Mouse (Mus musculus) MEL (cell line): ENCODE measurements around the gene Map3k15. TPM values are rescaled to one million over a fixed set of nuclear protein-coding genes. Genes with fewer than 3 reads are reported as not detected.
A peak's percentile ranks its signal among the peaks of the same experiment; 100 is the strongest.

Experiments
- DNase-seq: peaks from one replicate; pipeline ENCODE4 v3.0.0; 2011; ENCODE audit warnings: low read depth, low spot score
- H3K27ac ChIP-seq: 2 replicates; pipeline ENCODE4 v1.5.1; 2012; ENCODE audit warnings: low read depth, mild to moderate bottlenecking, control low read depth, low read length, moderate library complexity; ENCODE audit not compliant: control insufficient read depth
- H3K27me3 ChIP-seq, 2 experiments: fragments of 150-350 bp in 1 of 2; sonication (generic) in 1 of 2; 2 replicates each; pipeline ENCODE4 v1.6.1; 2012; ENCODE audit warnings: low read length in 2 of 2, mild to moderate bottlenecking in 2 of 2, improper control_type of control experiment in 1 of 2, moderate library complexity in 1 of 2; ENCODE audit not compliant: insufficient read depth in 2 of 2, control insufficient read depth in 1 of 2
- H3K36me3 ChIP-seq, 2 experiments: 2 replicates each; pipeline ENCODE4 v1.6.1; 2012 to 2014; ENCODE audit warnings: low read length in 2 of 2, improper control_type of control experiment in 1 of 2, inconsistent platforms in 1 of 2, mild to moderate bottlenecking in 1 of 2; ENCODE audit not compliant: insufficient read depth in 2 of 2, control insufficient read depth in 1 of 2
- H3K4me1 ChIP-seq, 2 experiments: fragments of 150-350 bp in 1 of 2; sonication (generic) in 1 of 2; 2 replicates each; pipeline ENCODE4 v1.6.1; 2012; ENCODE audit warnings: low read length in 2 of 2, improper control_type of control experiment in 1 of 2, mild to moderate bottlenecking in 1 of 2; ENCODE audit not compliant: insufficient read depth in 2 of 2, control insufficient read depth in 1 of 2
- H3K4me3 ChIP-seq, 2 experiments: fragments of 150-350 bp in 1 of 2; sonication (generic) in 1 of 2; 2 replicates each; pipeline ENCODE4 v1.5.1; 2012; ENCODE audit warnings: low read depth in 2 of 2, low read length in 2 of 2, mild to moderate bottlenecking in 2 of 2, moderate library complexity in 2 of 2, control low read depth in 1 of 2, improper control_type of control experiment in 1 of 2; ENCODE audit not compliant: control insufficient read depth in 1 of 2, insufficient read depth in 1 of 2
- H3K79me2 ChIP-seq: 2 replicates; pipeline ENCODE4 v1.6.1; 2012; ENCODE audit warnings: mild to moderate bottlenecking, low read length, moderate library complexity; ENCODE audit not compliant: control insufficient read depth, poor library complexity, insufficient read depth
- H3K9ac ChIP-seq: 2 replicates; pipeline ENCODE4 v1.6.1; 2012; ENCODE audit warnings: low read depth, mild to moderate bottlenecking, control low read depth, low read length, moderate library complexity; ENCODE audit not compliant: control insufficient read depth, poor library complexity, severe bottlenecking
- H3K9me3 ChIP-seq: fragments of 150-350 bp; sonication (generic); replicated peaks from 2 replicates; pipeline ENCODE4 v1.6.1; 2012; ENCODE audit warnings: mild to moderate bottlenecking, low read length, improper control_type of control experiment, moderate library complexity; ENCODE audit not compliant: insufficient read depth
- BHLHE40 ChIP-seq: IDR thresholded peaks from 2 replicates; pipeline ENCODE4 v1.6.1; 2012; ENCODE audit warnings: low read depth, mild to moderate bottlenecking, inconsistent platforms, low read length, improper control_type of control experiment, borderline replicate concordance
- CHD1 ChIP-seq: IDR thresholded peaks from 2 replicates; pipeline ENCODE4 v1.6.1; 2012; ENCODE audit warnings: low read depth, mild to moderate bottlenecking, inconsistent platforms, low read length, improper control_type of control experiment
- CHD2 ChIP-seq: IDR thresholded peaks from 2 replicates; pipeline ENCODE4 v1.6.1; 2011; ENCODE audit warnings: low read length, improper control_type of control experiment
- CTCF ChIP-seq, 3 experiments: IDR thresholded peaks in 2 of 3; conservative IDR thresholded peaks in 1 of 3; 2 replicates each; pipeline ENCODE4 v1.5.1; 2011 to 2012; ENCODE audit warnings: low read length in 3 of 3, low read depth in 2 of 3, mild to moderate bottlenecking in 2 of 3, improper control_type of control experiment in 1 of 3, inconsistent platforms in 1 of 3, mixed read lengths in 1 of 3, moderate library complexity in 1 of 3; ENCODE audit not compliant: control insufficient read depth in 1 of 3, insufficient read depth in 1 of 3, poor library complexity in 1 of 3, severe bottlenecking in 1 of 3
- E2F4 ChIP-seq: IDR thresholded peaks from 2 replicates; pipeline ENCODE4 v1.6.1; 2011; ENCODE audit warnings: low read depth, low read length, improper control_type of control experiment, borderline replicate concordance
- GATA1 ChIP-seq: IDR thresholded peaks from 2 replicates; pipeline ENCODE4 v1.6.1; 2011; ENCODE audit warnings: low read depth, low read length, improper control_type of control experiment
- KAT2A ChIP-seq: conservative IDR thresholded peaks from 2 replicates; pipeline ENCODE4 v1.6.1; 2012; ENCODE audit warnings: low read depth, low read length, improper control_type of control experiment, inconsistent platforms
- MAX ChIP-seq: IDR thresholded peaks from 2 replicates; pipeline ENCODE4 v1.6.1; 2011; ENCODE audit warnings: low read length, improper control_type of control experiment
- MAZ ChIP-seq: IDR thresholded peaks from 2 replicates; pipeline ENCODE4 v1.6.1; 2012; ENCODE audit warnings: low read depth, mild to moderate bottlenecking, inconsistent platforms, low read length, improper control_type of control experiment
- MEF2A ChIP-seq: IDR thresholded peaks from 2 replicates; pipeline ENCODE4 v1.6.1; 2014; ENCODE audit warnings: low read depth, mild to moderate bottlenecking, inconsistent platforms, low read length, improper control_type of control experiment; ENCODE audit not compliant: poor library complexity, insufficient replicate concordance, severe bottlenecking; ENCODE audit errors: extremely low read depth
- MXI1 ChIP-seq: IDR thresholded peaks from 2 replicates; pipeline ENCODE4 v1.6.1; 2011; ENCODE audit warnings: mild to moderate bottlenecking, low read depth, low read length, improper control_type of control experiment
- MYC ChIP-seq: IDR thresholded peaks from 2 replicates; pipeline ENCODE4 v1.6.1; 2011; ENCODE audit warnings: low read depth, mild to moderate bottlenecking, low read length, improper control_type of control experiment, moderate library complexity
- NRF1 ChIP-seq: IDR thresholded peaks from 2 replicates; pipeline ENCODE4 v1.6.1; 2014; ENCODE audit warnings: low read depth, mild to moderate bottlenecking, inconsistent platforms, low read length, improper control_type of control experiment, moderate library complexity; ENCODE audit not compliant: poor library complexity, insufficient read depth, severe bottlenecking
- POLR2AphosphoS2 ChIP-seq: IDR thresholded peaks from 2 replicates; pipeline ENCODE4 v1.6.1; 2011; ENCODE audit warnings: low read length, improper control_type of control experiment
- RAD21 ChIP-seq: IDR thresholded peaks from 2 replicates; pipeline ENCODE4 v1.6.1; 2011; ENCODE audit warnings: mild to moderate bottlenecking, low read depth, low read length, improper control_type of control experiment
- SMC3 ChIP-seq: IDR thresholded peaks from 2 replicates; pipeline ENCODE4 v1.6.1; 2011; ENCODE audit warnings: low read depth, low read length, improper control_type of control experiment
- TAL1 ChIP-seq: IDR thresholded peaks from 2 replicates; pipeline ENCODE4 v1.6.1; 2012; ENCODE audit warnings: mild to moderate bottlenecking, inconsistent platforms, low read length, moderate library complexity, mixed read lengths
- USF2 ChIP-seq, 2 experiments: IDR thresholded peaks; 2 replicates each; pipeline ENCODE4 v1.6.1; 2011 to 2012; ENCODE audit warnings: improper control_type of control experiment in 2 of 2, low read length in 2 of 2, borderline replicate concordance in 1 of 2, inconsistent platforms in 1 of 2, low read depth in 1 of 2, mild to moderate bottlenecking in 1 of 2; ENCODE audit not compliant: insufficient read depth in 1 of 2
- ZC3H11A ChIP-seq: IDR thresholded peaks from 2 replicates; pipeline ENCODE4 v1.6.1; 2012; ENCODE audit warnings: low read depth, mild to moderate bottlenecking, inconsistent platforms, low read length, improper control_type of control experiment
- polyA plus RNA-seq, 2 experiments: library from polyadenylated mRNA; stranded (reverse) in 1 of 2; unstranded in 1 of 2; fragments of >175 nt in 1 of 2; fragments of >200 nt in 1 of 2; gene quantifications; 2 replicates each; pipeline versions ENCODE4 v1.2.1 to v1.2.4; 2012; ENCODE audit warnings: low replicate concordance in 2 of 2, low read depth in 1 of 2; ENCODE audit not compliant: insufficient read length in 2 of 2, insufficient read depth in 1 of 2, missing spikeins in 1 of 2
- total RNA-seq: library from RNA; depleted of rRNA; stranded (reverse); fragments of 300-350 nt; gene quantifications from 2 replicates; pipeline ENCODE4 v1.2.3, GENCODE M21; 2012

Map3k15 gene
- total and polyA plus RNA-seq, 3 experiments, result 14.8 to 16.9 TPM; not detected in 1

DNA sequence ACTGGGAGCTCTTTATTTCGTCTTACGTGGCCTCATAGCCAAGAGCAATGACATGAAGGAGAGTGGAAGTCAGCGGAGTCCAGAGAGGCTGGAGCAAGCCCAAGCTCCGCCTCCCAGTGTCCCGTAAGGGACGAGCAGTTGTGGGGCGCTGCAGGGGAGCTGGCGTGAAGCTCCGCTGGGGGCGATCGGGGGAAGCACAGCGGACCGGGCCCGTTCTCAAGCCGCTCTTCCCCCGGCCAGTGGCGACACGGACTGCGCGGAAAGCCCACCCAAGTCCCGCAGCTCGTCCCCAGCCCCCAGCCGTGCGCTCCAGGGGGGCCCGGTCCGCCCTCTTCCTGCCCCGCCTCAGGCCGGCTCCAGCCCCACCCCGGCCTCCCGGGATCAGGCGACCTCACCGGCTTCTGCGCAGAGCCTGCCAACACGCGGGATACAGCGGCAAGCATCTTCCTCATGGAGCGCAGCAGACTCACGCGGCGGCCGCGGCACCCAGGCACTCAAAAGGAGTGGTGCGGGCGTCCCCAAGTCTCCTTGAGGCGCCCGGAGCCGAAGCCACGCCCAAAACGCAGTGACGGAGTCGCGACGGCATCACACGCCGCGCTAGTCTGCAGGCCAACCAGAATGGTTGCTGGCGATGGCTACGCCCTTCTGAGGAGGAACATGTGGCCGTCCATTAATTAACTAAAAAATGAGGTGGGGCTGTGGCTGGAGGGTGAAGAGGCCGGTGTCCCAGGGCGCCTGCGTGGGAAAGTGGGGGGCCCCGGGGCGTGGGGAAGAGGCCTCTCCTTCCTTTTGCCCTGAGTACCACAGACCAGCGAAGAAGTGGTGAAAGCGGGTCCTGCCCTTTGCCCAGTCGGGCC, 149.9 kb downstream of the Map3k15 start, which contains the start of gene Pdha1 (continued):
- no peak for TF ChIP-seq MEF2A
- TF ChIP-seq NRF1, result peak; percentile 80
- no peak for TF ChIP-seq GATA1
- TF ChIP-seq ZC3H11A, result no peak
- no peak for TF ChIP-seq CHD2
- TF ChIP-seq RAD21, result no peak
- no peak for TF ChIP-seq SMC3
- no peak for TF ChIP-seq E2F4
- no peak for TF ChIP-seq CTCF (IDR thresholded peaks at IDR 0.05 in 2 of 3, conservative IDR thresholded peaks at IDR 0.05 in 1 of 3; ENCODE audit: control insufficient read depth in 1 of 3, insufficient read depth in 1 of 3, low read depth in 2 of 3, low read length in 3 of 3, poor library complexity in 1 of 3, severe bottlenecking in 1 of 3)
- no peak for TF ChIP-seq BHLHE40
- TF ChIP-seq MXI1, result peak; percentile 88
- TF ChIP-seq POLR2AphosphoS2, result peak; percentile 93
- TF ChIP-seq MAZ, result peak; percentile 69
- peak; percentile 83 for TF ChIP-seq MYC
- TF ChIP-seq USF2 (IDR thresholded peaks at IDR 0.05; ENCODE audit: borderline replicate concordance in 1 of 2, insufficient read depth in 1 of 2, low read depth in 1 of 2, low read length in 2 of 2), result no peak
- TF ChIP-seq CHD1, result no peak; the same call in 1 of the 2 replicates

DNA sequence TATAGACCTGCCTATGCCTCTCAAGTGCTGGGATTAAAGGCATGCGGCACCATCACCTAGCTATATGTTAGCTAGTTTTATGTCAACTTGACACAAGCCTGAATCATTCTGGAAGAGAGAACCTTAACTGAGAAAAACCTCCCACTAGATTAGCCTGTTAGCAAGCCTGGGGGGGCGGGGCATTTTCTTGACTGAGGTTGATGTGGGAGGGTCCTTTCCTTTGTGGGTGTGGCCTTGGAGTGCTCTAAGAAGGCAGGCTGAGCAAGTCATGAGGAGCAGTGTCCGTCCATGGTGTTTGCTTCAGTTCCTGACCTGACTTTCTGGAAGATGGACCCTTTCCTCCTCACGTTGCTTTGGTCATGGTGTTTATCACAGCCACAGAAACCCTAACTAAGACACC, 158.6 kb downstream of the Map3k15 start:
- Histone ChIP-seq H3K27me3 (no peaks in the 10 kb centered on the region; a peak in 1 of 4 replicates), H3K4me1 (no peaks in the 10 kb centered on the region), H3K27ac (no peak overlapping the region), H3K9me3 (no peaks in the 10 kb centered on the region), H3K9ac (no peak overlapping the region), H3K79me2 (no peaks in the 10 kb centered on the region), H3K36me3 (no peaks in the 10 kb centered on the region; a peak in 1 of 4 replicates), H3K4me3 (no peak overlapping the region)
- TF ChIP-seq TAL1, result no peak
- peak; percentile 43 for DNase-seq

GRCm38 (mm10) chrX:160147406-160147805, 159.2 kb downstream of the Map3k15 start:
- TF ChIP-seq MAX, result no peak
- TF ChIP-seq KAT2A, result no peak
- no peaks in the 10 kb centered on the region for H3K79me2 ChIP-seq

More at GRCm38 (mm10) chrX:160147406-160147805, 159.2 kb downstream of the Map3k15 start:
- Histone ChIP-seq H3K4me1 (no peaks in the 10 kb centered on the region), H3K36me3 (no peaks in the 10 kb centered on the region; a peak in 1 of 4 replicates), H3K27ac (no peak overlapping the region), H3K9ac (no peak overlapping the region), H3K4me3 (no peak overlapping the region), H3K27me3 (no peaks in the 10 kb centered on the region; a peak in 1 of 4 replicates), H3K9me3 (no peaks in the 10 kb centered on the region)
- no peak for DNase-seq
